Mouse (Mus musculus) cerebellum, adult (tissue): ENCODE measurements around the gene Rras.

ENCODE experiments used
- ATAC-seq: cut with Nextera tagmentation; 2 replicates; pipeline ENCODE4 v1.9.2; 2017; ENCODE audit warnings: mild to moderate bottlenecking, moderate library complexity, mixed read lengths; ENCODE audit not compliant: insufficient number of reproducible peaks, low FRiP score, low TSS enrichment

Gene Rras

GRCm38 (mm10) chr7:45024281-45025248, 6.8 kb downstream of the Rras start:
- ATAC-seq: no peak

DNA sequence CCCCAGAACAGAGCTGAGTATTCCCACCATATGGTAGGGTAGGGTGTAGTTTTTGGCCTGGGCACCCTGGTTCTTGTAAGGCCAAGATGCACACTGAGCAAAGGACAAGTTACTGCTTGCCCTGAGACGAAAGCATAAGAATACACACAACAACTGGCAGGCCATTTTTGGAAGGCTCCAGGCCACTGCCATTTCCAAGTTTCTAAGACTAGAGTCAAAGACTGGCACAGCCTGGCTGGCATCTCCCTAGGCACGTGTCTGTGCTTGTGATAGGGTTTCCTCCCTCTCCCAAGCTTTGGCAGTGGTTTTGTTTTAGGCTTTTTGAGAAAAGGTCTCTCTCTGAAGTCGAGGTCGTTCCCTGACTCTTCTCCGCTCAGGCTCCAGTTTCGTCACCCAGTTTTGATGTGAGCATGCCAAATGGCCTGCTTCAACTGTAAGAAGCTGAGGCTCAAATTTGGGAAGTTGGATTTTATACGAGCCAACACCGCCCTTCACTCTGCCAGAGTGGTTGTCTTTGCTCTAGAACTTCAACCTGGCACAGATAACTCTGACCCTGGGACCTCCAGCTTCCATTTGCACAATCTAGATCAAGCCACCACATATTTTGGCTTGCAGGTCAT, 8.0 kb downstream of the Rras start:
- no peak for ATAC-seq

DNA sequence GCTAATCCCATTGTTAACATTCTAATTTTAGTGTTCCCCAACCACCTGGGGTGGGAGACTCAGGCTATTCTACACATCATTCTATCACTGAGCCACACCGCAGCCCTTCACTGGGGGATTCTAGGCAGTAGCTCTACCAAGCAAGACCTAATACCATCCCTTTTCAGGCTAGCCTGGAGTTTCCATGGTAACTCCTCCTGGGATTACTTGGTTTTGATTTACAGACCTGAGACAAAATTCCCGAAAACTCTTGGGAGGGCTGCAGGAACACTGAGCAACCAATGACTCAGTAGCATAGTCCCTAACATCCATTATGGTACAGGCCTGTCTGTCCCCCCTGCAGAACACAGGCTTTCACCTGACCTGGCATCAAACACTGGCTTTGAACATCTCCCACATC, 8.5 kb downstream of the Rras start:
- ATAC-seq: no peak

DNA sequence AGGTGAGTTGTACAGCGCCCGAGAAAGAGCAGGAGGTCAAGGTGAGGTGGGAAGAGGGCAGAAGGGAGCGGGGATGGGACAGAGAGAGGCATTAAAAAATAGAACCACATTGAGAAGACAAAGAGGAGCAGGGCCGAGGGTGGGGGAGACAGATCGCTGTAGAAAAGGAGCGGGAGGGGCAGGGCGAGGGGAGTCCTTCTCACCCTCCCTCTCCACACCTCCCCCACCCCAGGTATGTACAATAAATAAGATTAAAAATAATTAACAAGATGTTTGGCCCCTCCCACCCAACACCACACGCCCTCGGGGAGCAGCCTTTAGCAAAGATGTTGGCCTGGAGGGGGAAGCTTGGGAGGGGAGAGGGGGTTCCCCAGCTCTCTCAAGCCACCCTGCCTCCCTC, 10.0 kb downstream of the Rras start:
- ATAC-seq: no peak

DNA sequence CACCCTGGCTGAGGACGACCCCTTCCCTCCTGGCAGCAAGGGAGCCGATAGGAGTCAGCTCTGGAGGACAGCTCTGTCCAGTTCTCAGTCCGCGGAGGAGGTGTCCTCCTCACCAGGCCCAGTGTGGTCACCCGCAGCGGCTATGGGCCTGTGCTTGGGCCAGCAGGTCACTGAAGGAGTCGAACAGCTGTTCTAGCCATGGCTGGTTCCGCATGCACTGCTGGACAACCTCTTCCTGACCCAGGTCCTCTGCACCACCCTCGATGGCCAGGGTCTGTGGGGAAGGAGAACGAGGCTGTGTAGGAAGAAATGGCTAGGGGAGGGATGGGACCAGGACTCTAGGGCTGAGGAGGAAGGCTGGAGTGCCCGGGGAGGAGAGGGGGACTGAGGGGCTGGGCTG, 10.6 kb downstream of the Rras start:
- ATAC-seq: no peak

DNA sequence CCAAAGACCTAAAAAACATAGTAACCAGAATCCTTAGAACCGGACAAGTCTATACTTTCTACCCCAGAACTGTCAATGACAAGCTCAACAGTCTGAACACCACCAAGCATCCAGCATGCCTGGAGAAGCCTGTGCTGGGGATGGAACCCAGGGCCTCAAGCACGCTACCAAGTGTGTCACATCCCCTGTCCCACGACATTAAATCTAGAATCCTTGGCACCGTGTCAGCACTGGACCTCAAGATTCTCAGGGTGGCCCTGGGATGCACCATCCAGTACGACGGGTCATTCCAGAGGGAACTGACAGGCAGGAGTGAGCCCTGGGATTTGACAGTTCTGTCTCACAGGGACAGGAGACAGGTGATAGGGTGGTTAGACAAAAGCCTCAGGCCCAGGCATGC, 12.2 kb downstream of the Rras start:
- ATAC-seq: no peak

GRCm38 (mm10) chr7:45030857-45031256, 13.1 kb downstream of the Rras start:
- no peak for ATAC-seq

DNA sequence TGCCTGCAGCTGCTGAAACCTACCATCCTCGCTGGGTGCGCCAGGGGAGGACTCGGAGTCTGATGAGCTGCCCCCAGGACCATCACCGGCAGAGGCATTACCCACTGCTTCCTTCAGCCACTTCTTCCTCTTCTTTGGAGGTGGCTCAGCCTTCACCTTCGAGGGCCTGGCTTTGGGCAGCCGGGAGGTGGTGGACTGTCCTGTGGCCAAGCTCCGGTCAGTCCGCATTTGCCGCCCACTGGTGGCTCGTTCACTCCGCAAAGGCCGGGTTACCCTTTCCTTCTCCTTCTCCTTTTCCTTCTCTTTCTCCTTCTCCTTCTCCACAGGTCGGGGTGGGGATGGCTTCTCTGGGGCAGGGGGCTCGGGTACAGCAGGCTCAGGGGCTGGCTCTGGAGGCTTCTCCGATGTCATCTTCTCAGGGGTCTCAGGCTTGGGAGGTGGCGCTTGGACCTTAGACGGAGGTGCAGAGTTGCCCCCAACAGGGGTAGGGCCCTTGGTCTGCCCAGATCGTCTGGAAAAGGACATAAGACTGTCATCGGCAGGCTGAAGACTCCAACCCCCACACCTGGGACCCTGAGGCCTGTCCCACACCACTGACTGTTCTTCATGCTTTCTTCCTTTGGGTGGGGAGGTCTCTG, 16.1 kb downstream of the Rras start:
- no peak for ATAC-seq

GRCm38 (mm10) chr7:45035631-45036030, 17.9 kb downstream of the Rras start:
- ATAC-seq: no peak

DNA sequence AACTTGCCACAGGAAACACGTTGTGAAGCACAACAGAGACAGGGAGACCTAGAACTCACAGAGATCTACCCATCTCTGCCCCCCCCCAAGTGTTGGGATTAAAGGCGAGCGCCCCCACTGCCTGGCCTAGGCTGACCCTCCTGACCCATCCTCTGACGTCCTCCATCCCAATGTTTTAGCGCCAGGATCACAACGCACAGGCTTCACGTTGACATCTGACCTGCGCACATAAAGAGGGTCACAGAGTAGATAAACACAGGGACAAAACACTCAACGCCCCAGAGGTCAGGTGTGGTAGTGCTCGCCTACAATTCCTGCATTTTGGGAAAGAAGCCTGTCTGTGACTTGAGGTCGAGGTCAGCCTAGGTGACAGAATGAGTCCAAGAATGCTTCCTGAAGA, 18.9 kb downstream of the Rras start:
- ATAC-seq: no peak

DNA sequence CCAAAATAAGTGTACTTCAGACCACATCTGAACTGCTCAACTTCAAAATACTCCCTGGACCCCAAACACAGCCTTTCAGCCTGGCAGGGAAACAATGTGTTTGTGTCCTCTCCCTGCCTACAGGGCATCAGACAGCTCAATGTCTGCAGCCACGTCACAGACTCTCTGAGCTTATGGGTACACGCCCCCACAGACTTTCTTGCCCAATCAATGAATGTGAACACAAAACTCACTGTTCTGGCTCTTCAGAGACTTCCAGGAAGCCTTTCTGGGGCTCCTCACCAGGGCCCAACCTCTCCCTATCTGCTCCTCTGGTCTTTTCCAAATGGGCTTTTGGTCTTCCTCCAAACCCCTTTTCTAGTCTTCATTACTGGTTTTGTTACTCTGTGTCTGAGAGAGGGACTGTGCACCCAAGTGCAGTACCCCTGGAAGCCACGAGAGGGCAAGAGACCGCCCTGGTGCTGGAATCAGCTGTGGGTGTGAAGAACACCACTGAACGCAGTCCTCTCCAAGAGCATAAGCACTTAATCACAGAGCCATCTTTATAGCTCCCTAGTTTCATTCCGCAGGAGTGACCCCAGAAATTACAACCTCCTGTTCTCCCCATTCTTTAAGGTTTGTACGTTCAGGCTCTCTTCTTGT, 20.1 kb downstream of the Rras start:
- no peak for ATAC-seq

GRCm38 (mm10) chr7:45038411-45038810, 20.6 kb downstream of the Rras start:
- no peak for ATAC-seq

DNA sequence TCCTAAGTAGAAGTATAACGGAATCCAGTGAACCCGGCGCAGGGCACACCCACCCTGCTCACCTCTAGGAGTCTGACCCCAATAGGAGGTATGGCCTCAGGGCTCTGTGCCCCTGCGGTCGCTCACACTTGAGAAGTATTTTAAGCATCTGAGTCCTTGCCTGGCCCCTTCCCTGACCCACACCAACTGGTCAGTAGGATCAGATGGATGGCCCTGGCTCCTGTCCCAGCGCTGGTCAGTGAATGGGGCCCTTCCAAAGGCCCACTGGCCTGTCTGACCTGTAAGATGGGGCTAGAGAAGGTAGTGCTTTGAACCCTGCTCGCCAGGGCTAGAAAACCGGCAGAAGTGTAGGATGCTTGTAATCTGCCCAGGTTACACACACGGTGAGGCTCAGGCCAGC, 23.1 kb downstream of the Rras start:
- no peak for ATAC-seq

DNA sequence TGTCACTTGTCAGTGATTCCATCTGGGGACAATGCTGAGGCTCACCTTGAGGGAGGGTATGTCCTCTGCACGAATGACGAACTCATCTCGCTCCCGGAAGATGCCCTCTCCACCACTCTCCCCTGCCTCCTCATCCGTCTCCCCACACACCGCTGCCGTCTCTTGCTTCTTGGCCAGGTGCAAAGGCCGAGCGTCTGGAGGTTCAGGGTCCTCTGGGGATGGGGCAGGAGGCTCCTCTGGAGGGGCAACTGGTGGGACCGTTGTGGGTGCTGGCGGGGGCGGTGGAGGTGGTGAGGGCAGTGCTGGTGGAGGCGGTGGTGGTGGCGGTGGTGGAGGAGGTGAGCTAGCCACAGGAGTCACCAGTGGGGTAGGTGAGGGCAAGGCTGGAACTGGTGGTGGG, 25.5 kb downstream of the Rras start:
- no peak for ATAC-seq

DNA sequence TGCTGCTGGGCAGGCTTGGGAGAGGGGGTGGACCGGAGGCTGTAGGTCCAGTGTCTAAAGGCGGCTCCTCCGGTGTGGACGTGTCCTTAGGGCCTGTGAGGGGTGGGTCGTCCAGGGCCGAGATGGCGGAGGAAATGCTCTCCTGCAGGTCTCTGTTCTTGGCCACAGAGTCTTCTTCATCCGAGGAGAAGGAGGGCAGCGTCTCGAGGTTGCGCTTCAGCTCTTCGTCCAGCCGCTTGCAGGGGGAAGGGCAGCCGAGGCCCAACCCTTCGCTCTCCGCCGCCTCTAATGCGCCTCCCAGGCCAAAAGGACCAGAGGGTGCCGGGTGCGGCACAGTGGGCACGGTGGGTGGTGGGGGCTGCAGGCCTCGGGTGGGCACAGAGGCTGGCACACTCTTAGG, 28.0 kb downstream of the Rras start:
- no peak for ATAC-seq

DNA sequence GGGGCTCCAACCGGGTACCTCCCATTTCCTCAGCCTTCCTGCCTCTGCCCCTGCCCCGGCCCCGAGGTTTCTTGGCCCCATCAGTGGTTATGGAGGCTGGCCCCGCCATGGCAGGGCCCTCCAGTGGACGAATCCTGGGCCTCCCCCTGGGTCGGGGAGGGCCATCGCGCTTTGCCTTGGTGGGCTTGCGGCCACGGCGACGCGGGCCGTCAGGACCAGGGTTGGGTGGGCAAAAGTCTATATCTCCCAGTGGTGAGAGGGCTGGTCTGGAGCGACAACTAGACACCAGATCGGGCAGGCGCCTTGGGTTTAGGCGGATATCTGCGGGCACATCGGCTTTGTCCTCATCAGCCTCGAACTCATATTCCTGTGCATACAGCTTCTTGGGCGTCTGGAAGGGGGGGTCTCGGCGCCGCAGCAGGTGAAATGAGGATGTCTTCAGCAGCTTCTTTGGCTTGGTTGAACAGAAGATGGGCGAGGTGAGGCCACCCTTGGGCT, 29.1 kb downstream of the Rras start:
- ATAC-seq: no peak

- no peak for ATAC-seq
Observed at GRCm38 (mm10) chr7:45047491-45047890, 29.7 kb downstream of the Rras start.

- no peak for ATAC-seq
Observed at GRCm38 (mm10) chr7:45048001-45048890, 30.5 kb downstream of the Rras start.

- no peak for ATAC-seq
Observed at GRCm38 (mm10) chr7:45048923-45049657, 31.3 kb downstream of the Rras start.
